Mouse (Mus musculus) testis, adult 2 months (tissue): Measurements from ENCODE around the gene Gm3336. TPM values are rescaled to one million over a fixed set of nuclear protein-coding genes. Genes with fewer than 3 reads are reported as not detected.

Source experiments
- H3K27ac ChIP-seq: fragments of 200-500 bp; 2 replicates; pipeline ENCODE4 v1.5.1; 2012; ENCODE audit warnings: low read depth, low read length; ENCODE audit not compliant: control insufficient read depth, insufficient read depth
- H3K27me3 ChIP-seq: fragments of 200-500 bp; 2 replicates; pipeline ENCODE4 v1.6.1; 2012; ENCODE audit warnings: mild to moderate bottlenecking, low read length, moderate library complexity; ENCODE audit not compliant: control insufficient read depth, insufficient read depth
- H3K36me3 ChIP-seq: fragments of 200-500 bp; 2 replicates; pipeline ENCODE4 v1.6.1; 2012; ENCODE audit warnings: mild to moderate bottlenecking, low read length; ENCODE audit not compliant: control insufficient read depth, insufficient read depth
- H3K4me1 ChIP-seq: fragments of 200-500 bp; 2 replicates; pipeline ENCODE4 v1.6.1; 2012; ENCODE audit warnings: low read length; ENCODE audit not compliant: control insufficient read depth, insufficient read depth
- H3K4me3 ChIP-seq: fragments of 200-500 bp; 2 replicates; pipeline ENCODE4 v1.5.1; 2012; ENCODE audit warnings: low read depth, mild to moderate bottlenecking, low read length, moderate library complexity, mixed read lengths; ENCODE audit not compliant: control insufficient read depth
- CTCF ChIP-seq: fragments of 200-500 bp; IDR thresholded peaks from 2 replicates; pipeline ENCODE4 v1.5.1; 2012; ENCODE audit warnings: low read depth, mild to moderate bottlenecking, inconsistent platforms, low read length, moderate library complexity; ENCODE audit not compliant: control insufficient read depth, insufficient read depth, insufficient replicate concordance
- POLR2A ChIP-seq: fragments of 200-500 bp; IDR thresholded peaks from 2 replicates; pipeline ENCODE4 v1.6.1; 2012; ENCODE audit warnings: low read depth, mild to moderate bottlenecking, inconsistent platforms, low read length, moderate library complexity; ENCODE audit not compliant: control insufficient read depth
- polyA plus RNA-seq: library from polyadenylated mRNA; depleted of rRNA; stranded (reverse); fragments of >200 nt; gene quantifications from 2 replicates; pipeline ENCODE4 v1.2.3, GENCODE M21; 2012

Gene Gm3336
- polyA plus RNA-seq, 1 experiment, result 0.86 TPM

- Histone ChIP-seq H3K4me3 (no peak overlapping the region), H3K27me3 (no peaks in the 10 kb centered on the region), H3K36me3 (no peaks in the 10 kb centered on the region), H3K4me1 (peaks cover 42% of the 10 kb centered on the region), H3K27ac (peak overlapping the region; percentile 41; the same call in 1 of the 2 replicates)
- TF ChIP-seq CTCF, result no peak
- no peak for TF ChIP-seq POLR2A
Observed at GRCm38 (mm10) chr8:70695318-70696018, 22.9 kb upstream of the Gm3336 start.

DNA sequence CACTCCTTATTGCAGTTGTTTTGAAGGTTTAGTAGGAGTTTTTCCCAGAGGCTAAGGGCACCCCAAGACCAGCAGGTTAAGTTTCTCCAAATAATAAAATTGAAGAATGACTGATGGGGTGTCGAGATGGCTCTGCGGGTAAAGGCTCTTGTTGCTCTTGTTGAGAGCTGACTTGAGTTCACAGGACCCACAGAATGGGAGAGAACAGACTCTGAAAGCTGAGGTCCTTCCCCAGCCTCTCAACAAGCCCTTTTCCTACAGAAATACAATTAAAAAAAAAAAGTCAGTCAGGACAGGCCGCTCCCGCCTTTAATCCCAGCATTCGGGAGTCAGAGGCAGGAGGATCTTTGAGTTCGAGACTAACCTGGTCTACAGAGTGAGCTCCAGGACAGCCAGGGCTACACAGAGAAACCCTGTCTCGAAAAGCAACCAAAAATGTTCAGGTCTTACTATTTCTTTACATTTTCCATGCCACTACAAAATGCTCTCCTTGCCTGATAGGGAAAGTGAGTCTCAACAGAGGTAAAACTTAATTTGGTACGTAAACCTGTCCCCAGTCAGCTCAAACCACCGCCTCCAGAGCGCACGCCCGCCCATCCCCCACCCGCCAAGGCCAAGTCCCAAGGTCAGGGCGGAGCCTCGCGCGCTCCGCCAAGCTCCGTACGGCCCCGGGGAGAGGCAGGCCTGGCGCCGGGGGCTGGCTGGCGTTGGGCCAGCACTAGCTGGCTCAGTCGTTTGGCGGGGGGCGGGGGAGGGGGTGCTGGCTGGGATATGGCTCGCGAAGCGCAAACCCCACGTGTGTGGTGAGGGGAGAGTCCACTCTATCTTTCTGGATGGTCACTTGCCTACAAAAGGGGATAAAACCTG is 22.1 kb upstream of the Gm3336 start:
- Histone ChIP-seq H3K27ac (peak overlapping the region; percentile 41), H3K4me3 (peak overlapping the region; percentile 81), H3K36me3 (no peaks in the 10 kb centered on the region), H3K27me3 (no peaks in the 10 kb centered on the region), H3K4me1 (peaks cover 43% of the 10 kb centered on the region)
- TF ChIP-seq POLR2A (peak; percentile 13; the same call in 1 of the 2 replicates), CTCF (no peak)

GRCm38 (mm10) chr8:70696946-70697345 is 21.4 kb upstream of the Gm3336 start:
- H3K27me3 ChIP-seq, result no peaks in the 10 kb centered on the region
- H3K36me3 ChIP-seq, result no peaks in the 10 kb centered on the region
- peak overlapping the region; percentile 46 for H3K27ac ChIP-seq
- TF ChIP-seq CTCF (no peak), POLR2A (no peak)
- H3K4me3 ChIP-seq, result peak overlapping the region; percentile 81
- peaks cover 39% of the 10 kb centered on the region for H3K4me1 ChIP-seq

DNA sequence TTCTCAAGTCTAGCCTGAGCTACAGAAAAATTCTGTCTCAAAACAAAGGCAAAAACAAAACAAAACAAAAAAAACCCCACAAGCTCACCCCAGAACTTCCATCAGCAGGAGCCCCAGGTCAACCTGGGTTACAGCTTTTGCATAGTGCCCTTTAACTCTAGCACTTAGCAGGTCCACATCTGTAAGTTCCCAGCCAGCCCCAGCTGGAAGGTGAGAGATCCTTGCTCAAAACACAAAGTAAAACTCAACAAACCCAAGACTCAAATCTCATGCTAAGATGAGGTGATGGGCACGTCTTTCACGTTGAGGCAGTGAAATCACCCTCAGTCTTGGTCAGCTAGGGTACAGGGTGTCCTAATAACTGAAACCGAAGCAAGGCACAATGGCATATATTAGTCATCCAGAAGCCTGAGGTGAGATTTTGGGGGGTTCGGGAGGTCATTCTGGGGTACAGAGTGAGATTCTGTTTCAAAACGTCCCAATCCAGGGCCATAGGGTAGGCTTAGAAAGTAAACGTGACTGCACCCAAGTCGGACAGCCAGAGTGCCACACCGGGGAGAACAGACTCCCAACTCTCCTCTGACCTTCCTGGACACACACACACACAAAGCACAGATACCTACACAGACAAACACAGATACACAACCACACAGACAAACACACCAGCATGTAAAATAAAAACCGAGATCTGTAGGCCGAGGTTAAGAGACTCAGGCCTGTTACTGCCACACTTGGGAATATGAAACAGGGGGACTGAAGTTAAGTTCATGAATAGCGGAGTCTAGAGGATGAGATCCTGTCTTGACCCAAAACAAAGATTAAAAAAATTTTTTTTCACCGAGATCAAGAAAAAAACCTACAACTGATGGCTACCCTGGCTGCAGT is 20.7 kb upstream of the Gm3336 start:
- TF ChIP-seq POLR2A (no peak), CTCF (no peak)
- no peaks in the 10 kb centered on the region for H3K36me3 ChIP-seq
- H3K4me1 ChIP-seq, result peaks cover 38% of the 10 kb centered on the region
- H3K27me3 ChIP-seq, result no peaks in the 10 kb centered on the region
- H3K4me3 ChIP-seq, result peak overlapping the region; percentile 81
- peak overlapping the region; percentile 93 for H3K27ac ChIP-seq

GRCm38 (mm10) chr8:70698310-70699109 is 19.8 kb upstream of the Gm3336 start, which contains the start of gene Jund:
TSS of gene Jund (plus strand) at chr8:70698949.
- TF ChIP-seq CTCF, result 0 out of 2 replicates have a peak, but pooled peaks have one; percentile 1
- peak; percentile 88 for TF ChIP-seq POLR2A
- Histone ChIP-seq H3K4me3 (peak within 1 kb of the TSS; percentile 81), H3K27me3 (no peaks in the 10 kb centered on the region), H3K4me1 (peaks cover 35% of the 10 kb centered on the region), H3K36me3 (no peaks in the 10 kb centered on the region), H3K27ac (peak within 1 kb of the TSS; percentile 93)

DNA sequence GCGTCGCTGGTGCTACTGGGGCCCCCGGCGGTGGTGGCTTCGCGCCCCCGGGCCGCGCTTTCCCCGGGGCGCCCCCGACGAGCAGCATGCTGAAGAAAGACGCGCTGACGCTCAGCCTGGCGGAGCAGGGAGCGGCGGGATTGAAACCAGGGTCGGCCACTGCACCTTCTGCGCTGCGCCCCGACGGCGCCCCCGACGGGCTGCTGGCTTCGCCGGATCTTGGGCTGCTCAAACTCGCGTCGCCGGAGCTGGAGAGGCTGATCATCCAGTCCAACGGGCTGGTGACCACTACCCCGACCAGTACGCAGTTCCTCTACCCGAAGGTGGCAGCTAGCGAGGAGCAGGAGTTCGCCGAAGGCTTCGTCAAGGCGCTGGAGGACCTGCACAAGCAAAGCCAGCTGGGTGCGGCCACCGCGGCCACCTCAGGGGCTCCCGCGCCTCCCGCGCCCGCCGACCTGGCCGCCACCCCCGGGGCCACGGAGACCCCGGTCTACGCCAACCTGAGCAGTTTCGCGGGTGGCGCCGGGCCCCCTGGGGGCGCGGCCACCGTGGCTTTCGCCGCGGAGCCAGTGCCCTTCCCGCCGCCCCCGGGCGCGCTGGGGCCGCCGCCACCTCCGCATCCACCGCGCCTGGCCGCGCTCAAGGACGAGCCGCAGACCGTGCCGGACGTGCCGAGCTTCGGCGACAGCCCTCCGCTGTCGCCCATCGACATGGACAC is 19.1 kb upstream of the Gm3336 start:
- Histone ChIP-seq H3K4me1 (peaks cover 34% of the 10 kb centered on the region), H3K36me3 (no peaks in the 10 kb centered on the region), H3K27me3 (no peaks in the 10 kb centered on the region), H3K4me3 (peak overlapping the region; percentile 81), H3K27ac (peak overlapping the region; percentile 93)
- no peak for TF ChIP-seq CTCF
- no peak for TF ChIP-seq POLR2A
